Mouse (Mus musculus): ENCODE results near the gene Arhgap1.

DNA sequence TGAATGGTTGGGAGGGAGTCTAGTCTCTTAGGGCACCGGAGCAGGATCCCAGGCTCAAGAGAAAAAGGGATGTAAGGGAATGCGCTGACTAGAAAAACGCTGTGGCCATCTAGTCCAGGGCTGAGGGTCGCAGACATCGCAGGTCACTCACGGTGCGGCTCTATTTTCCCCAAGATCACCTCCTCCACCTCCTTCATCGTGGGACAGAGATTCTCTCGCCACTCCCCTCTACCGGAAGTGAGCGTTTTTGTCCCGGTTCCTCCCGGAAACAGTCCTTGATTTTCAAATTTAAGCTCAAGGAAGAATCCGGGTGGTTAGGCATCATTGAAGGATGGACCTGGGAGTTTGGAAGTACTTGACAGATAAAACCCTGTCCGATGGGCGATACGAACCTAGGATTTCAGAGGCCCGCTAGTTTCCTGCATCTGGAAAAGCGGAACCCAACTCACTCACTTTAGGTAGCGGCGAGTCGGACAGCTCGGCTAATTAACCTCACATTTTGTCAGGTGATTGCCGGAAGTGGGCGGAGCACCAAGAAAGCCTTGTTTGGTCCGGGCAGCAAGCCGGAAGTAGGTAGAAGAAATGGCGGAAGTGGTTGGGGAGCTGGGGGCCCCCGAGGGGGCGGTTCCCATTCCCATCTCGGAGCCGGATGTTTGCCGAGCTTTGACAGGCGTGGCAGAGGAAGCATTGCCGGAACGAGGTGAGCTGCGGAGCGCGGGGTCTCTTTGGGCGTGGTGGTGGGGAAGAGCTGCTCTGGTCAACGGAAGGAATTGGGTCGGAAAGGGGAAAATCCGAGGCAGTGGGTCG lies at the start of gene Arhgap1, which contains the start of gene Zfp408:
- TF ChIP-seq POLR2A (IDR thresholded peaks at IDR 0.05; ENCODE audit: control insufficient read depth, low read depth, low read length) (peak; percentile 64; the same call in 1 of the 2 replicates), CTCF (IDR thresholded peaks at IDR 0.05; ENCODE audit: control insufficient read depth, insufficient read depth, insufficient replicate concordance, low read depth, low read length) (no peak)
